Mouse (Mus musculus): Measurements from ENCODE around the gene Tpcn2. TPM values are rescaled to one million over a fixed set of nuclear protein-coding genes. Genes with fewer than 3 reads are reported as not detected.

Tpcn2 gene
- polyA plus RNA-seq (2012; rRNA removed; ENCODE audit: low replicate concordance) = 24.0 and 31.9 TPM in 2 replicates

GRCm38 (mm10) chr7:145283487-145284187 lies at the start of gene Tpcn2:
Gene Tpcn2, minus strand, starts transcription at chr7:145284011.

GRCm38 (mm10) chr7:145314785-145315411 lies 31.1 kb upstream of the Tpcn2 start, which contains the start of gene Mrgprd:
Gene Mrgprd, plus strand, starts transcription at chr7:145314835.

GRCm38 (mm10) chr7:145300321-145301007 lies 16.7 kb upstream of the Tpcn2 start, which contains the start of gene Mrgprf:
Gene Mrgprf, plus strand, starts transcription at chr7:145300828.

GRCm38 (mm10) chr7:145208006-145208405 lies 75.8 kb downstream of the Tpcn2 start, which contains the start of gene 1810010D01Rik:
Gene 1810010D01Rik, minus strand, starts transcription at chr7:145208119.

Other genes with a start within 250 kb of the Tpcn2 start
- 19.0 and 25.2 TPM in 2 replicates for gene 1810010D01Rik, start 75.9 kb downstream of the Tpcn2 start, polyA plus RNA-seq (2012; rRNA removed; ENCODE audit: low replicate concordance)
- gene Mrgprf, start 16.8 kb upstream of the Tpcn2 start, polyA plus RNA-seq (2012; rRNA removed; ENCODE audit: low replicate concordance) = 35.1 and 37.0 TPM in 2 replicates
- gene Mrgprd, start 30.8 kb upstream of the Tpcn2 start, polyA plus RNA-seq (2012; rRNA removed; ENCODE audit: low replicate concordance) = not detected in 2 replicates

Data from mammary gland, adult 2 months (tissue).